Mouse (Mus musculus) midbrain, embryonic 16.5 days (tissue): ENCODE measurements around the gene Cuta. TPM values are rescaled to one million over a fixed set of nuclear protein-coding genes. Genes with fewer than 3 reads are reported as not detected.
A peak's percentile ranks its signal among the peaks of the same experiment; 100 is the strongest.

Source experiments
- ATAC-seq: fragments of 200-750 bp; cut with Nextera tagmentation; 2 replicates; pipeline ENCODE4 v1.8.0; 2017; ENCODE audit warnings: moderate TSS enrichment
- H3K27ac ChIP-seq: fragments of 300-500 bp; sonication (generic); 2 replicates; pipeline ENCODE4 v1.5.1; 2014; ENCODE audit warnings: mild to moderate bottlenecking, low read length, mixed read lengths
- H3K27me3 ChIP-seq: fragments of 300-500 bp; sonication (generic); 2 replicates; pipeline ENCODE4 v1.6.1; 2014; ENCODE audit warnings: low read depth, low read length, mixed read lengths; ENCODE audit not compliant: control insufficient read depth, insufficient read depth
- H3K36me3 ChIP-seq: fragments of 300-500 bp; sonication (generic); 2 replicates; pipeline ENCODE4 v1.6.1; 2014; ENCODE audit warnings: mild to moderate bottlenecking, low read length, moderate library complexity, mixed read lengths; ENCODE audit not compliant: control insufficient read depth, insufficient read depth
- H3K4me1 ChIP-seq: fragments of 300-500 bp; sonication (generic); 2 replicates; pipeline ENCODE4 v1.6.1; 2014; ENCODE audit warnings: mild to moderate bottlenecking, low read length, mixed read lengths; ENCODE audit not compliant: control insufficient read depth, insufficient read depth
- H3K4me2 ChIP-seq: fragments of 300-500 bp; sonication (generic); 2 replicates; pipeline ENCODE4 v1.6.1; 2014; ENCODE audit warnings: mild to moderate bottlenecking, low read length, mixed read lengths
- H3K4me3 ChIP-seq: fragments of 300-500 bp; sonication (generic); 2 replicates; pipeline ENCODE4 v1.5.1; 2014; ENCODE audit warnings: low read depth, mild to moderate bottlenecking, low read length, moderate library complexity, mixed read lengths
- H3K9ac ChIP-seq: fragments of 300-500 bp; sonication (generic); 2 replicates; pipeline ENCODE4 v1.6.1; 2014; ENCODE audit warnings: low read depth, low read length, mixed read lengths
- H3K9me3 ChIP-seq: fragments of 300-500 bp; sonication (generic); replicated peaks from 2 replicates; pipeline ENCODE4 v1.6.1; 2014; ENCODE audit warnings: mild to moderate bottlenecking, low read length, mixed read lengths; ENCODE audit not compliant: control insufficient read depth, poor library complexity, severe bottlenecking
- WGBS: fragments of 180-500 bp; shearing (Covaris S2); extraction: QIAGEN DNeasy Blood & Tissue Kit; methylation state at CpG from one replicate; pipeline ENCODE4 v1.1.7; 2014; 5-methylcytosine and 5-hydroxymethylcytosine counted together
- microRNA-seq: library from miRNA; unstranded; fragments of <30 nt; microRNA quantifications from one replicate; pipeline ENCODE4, GENCODE M21; 2017
- polyA plus RNA-seq: library from polyadenylated mRNA; unstranded; fragments of >200 nt; fragmentation: Nextera tagmentation; extraction: Ambion mirVana; gene quantifications from 2 replicates; pipeline ENCODE4 v1.2.1, GENCODE M21; 2015

The Cuta gene
- polyA plus RNA-seq, 1 experiment from 2014 or later, result 130 TPM

DNA sequence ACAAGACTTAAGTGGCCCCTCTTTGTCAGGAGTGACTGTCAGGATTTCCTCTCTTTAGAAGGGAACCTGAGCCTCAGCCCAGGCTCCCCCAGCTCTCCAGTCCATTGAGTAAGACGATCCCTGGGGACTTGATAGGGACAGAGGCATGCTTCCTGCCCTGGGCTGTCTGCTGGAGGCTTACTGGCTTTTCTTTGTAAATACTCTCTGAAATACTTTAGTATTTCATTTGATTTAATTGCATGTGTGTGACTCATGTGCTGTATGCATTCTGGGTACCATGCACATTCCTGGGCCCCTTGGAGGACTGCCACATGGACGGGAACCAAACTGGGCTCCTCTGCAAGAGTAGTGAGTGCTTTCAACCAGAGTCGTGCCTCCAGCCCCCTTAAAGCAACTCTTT lies 51.4 kb downstream of the Cuta start:
- H3K9ac ChIP-seq, result no peak overlapping the region
- H3K9me3 ChIP-seq, result no peaks in the 10 kb centered on the region
- H3K4me3 ChIP-seq, result no peak overlapping the region
- peaks cover 4% of the 10 kb centered on the region; the same call in 1 of the 2 replicates for H3K27me3 ChIP-seq
- no peak overlapping the region for H3K27ac ChIP-seq
- 40% methylated on average over 3 of the region's 3 CpGs for WGBS
- H3K36me3 ChIP-seq, result no peaks in the 10 kb centered on the region
- ATAC-seq, result no peak
- peaks cover 19% of the 10 kb centered on the region for H3K4me1 ChIP-seq
- no peak overlapping the region for H3K4me2 ChIP-seq

DNA sequence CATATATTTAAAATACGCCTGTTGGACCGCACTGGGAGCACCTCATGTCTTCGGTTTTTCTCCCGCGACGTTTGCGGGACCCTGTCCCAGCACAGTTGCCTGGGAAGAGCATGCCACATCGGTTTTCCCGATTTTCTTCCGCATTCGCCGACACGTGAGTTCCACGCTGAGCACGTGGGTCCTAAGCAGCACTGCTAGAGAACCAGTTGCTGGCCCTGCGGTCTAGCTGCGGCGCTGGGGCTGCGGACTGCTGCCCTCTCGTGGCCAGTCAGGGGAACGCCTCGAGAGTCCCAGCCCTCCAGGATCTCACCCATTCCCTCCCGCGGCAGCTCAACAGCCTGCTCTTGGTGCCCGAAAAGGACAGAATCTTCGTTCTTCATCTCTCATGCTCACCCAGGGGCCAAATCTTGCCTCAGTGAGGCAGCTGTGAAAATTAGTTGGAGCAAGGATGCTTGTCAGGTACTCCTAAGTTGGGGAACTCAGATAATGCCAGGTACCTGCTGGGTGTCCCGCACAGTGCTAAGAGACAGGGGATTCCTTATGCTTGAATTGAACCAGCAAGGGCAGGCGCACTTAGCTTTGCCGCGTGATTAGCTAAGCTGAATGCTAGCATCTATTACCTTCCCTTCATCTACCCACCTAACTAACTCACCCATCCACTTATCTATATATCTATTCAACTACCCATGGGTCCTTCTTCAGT lies 53.2 kb downstream of the Cuta start:
- Histone ChIP-seq H3K4me2 (peak overlapping the region; percentile 65), H3K9me3 (no peaks in the 10 kb centered on the region), H3K9ac (peak overlapping the region; percentile 47), H3K4me1 (peaks cover 16% of the 10 kb centered on the region), H3K27ac (no peak overlapping the region), H3K27me3 (peaks cover 4% of the 10 kb centered on the region; the same call in 1 of the 2 replicates), H3K36me3 (no peaks in the 10 kb centered on the region), H3K4me3 (peak overlapping the region; percentile 39)
- WGBS, result 9% methylated on average over 30 of the region's 30 CpGs
- peak; percentile 94 for ATAC-seq

DNA sequence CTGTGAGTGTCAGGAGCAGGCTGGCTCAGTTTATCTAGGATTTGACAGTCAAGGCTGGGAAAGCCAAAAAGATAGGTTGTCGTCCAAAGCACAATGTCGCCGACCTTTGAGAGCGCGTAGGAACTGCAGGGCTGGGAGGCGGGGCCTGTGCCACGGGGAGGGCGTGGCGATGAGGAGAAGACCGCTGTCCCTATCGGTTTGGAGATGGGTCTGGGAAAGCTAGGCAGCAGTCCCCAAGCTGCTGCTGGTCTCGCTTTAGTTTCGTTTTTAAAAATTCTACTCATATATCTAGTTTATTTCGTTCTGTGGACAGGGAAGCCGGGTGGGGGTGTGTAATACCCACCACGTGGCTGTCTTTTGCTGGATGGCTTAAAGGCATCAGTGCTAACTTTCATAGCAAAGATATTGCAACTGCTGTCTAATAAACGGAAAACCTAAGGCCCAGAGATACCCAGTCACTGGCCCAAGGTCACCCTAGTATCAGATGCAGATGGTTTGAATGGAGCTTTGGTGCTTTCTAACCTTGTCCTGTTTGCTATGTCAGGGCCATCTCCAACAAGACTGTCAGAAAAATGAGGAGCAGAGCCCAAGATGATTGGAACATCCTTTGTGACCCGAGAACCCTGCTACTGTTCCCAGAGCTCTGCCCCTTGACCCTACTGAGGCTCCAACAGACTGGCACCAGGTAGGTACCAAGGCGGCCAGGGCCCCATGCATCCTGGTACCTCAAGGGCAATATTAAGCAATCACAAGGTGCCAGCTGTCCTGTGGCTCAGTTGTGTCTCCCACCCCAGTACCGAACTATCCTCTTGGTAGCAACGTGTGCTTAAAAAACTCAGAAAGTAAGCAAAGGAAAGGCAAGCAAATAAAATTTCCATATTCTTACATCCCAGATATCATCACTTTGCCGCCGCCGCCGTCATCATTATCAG lies 54.1 kb downstream of the Cuta start:
- WGBS, result 24% methylated on average over 25 of the region's 25 CpGs
- ATAC-seq, result no peak

More for the DNA sequence above, 54.1 kb downstream of the Cuta start:
- Histone ChIP-seq H3K36me3 (no peaks in the 10 kb centered on the region), H3K4me3 (peak overlapping the region; percentile 39), H3K9me3 (no peaks in the 10 kb centered on the region), H3K4me2 (peak overlapping the region; percentile 65), H3K4me1 (peaks cover 16% of the 10 kb centered on the region), H3K9ac (peak overlapping the region; percentile 10), H3K27me3 (peaks cover 4% of the 10 kb centered on the region; the same call in 1 of the 2 replicates), H3K27ac (no peak overlapping the region)

Small RNAs within 50 kb of the gene (microRNA-seq; reads per million reads assigned to microRNA genes)
- not detected for gene Gm27775
- 1.2 reads per million for gene Mir3083
- gene Mir6968, result 0.86 reads per million

Other genes starting within 250 kb of the Cuta start
- gene Crebrf, start 223.9 kb downstream of the Cuta start, polyA plus RNA-seq, result 9.7 and 11.0 TPM in 2 replicates
- 62.3 and 64.2 TPM in 2 replicates for gene Bnip1, start 158.5 kb downstream of the Cuta start, polyA plus RNA-seq
- gene Nkx2-5, start 94.6 kb downstream of the Cuta start, polyA plus RNA-seq, result not detected in 2 replicates
- gene Kifc5b, start 22.5 kb downstream of the Cuta start, polyA plus RNA-seq, result 2.3 and 3.3 TPM in 2 replicates
- 24.5 and 28.0 TPM in 2 replicates for gene Phf1, start 6.5 kb downstream of the Cuta start, polyA plus RNA-seq
- gene Syngap1, start 1.7 kb upstream of the Cuta start, polyA plus RNA-seq, result 4.3 and 4.6 TPM in 2 replicates
- gene Zbtb9, start 33.6 kb upstream of the Cuta start, polyA plus RNA-seq, result 13.8 and 15.9 TPM in 2 replicates
- gene Bak1, start 89.4 kb upstream of the Cuta start, polyA plus RNA-seq, result 2.9 and 3.7 TPM in 2 replicates
- 0.70 and 0.73 TPM in 2 replicates for gene Itpr3, start 117.7 kb upstream of the Cuta start, polyA plus RNA-seq
- 360 and 384 TPM in 2 replicates for gene Uqcc2, start 194.3 kb upstream of the Cuta start, polyA plus RNA-seq
- 0.14 and 0.15 TPM in 2 replicates for gene Ip6k3, start 228.2 kb upstream of the Cuta start, polyA plus RNA-seq